Mouse (Mus musculus): Measurements from ENCODE around the gene Pou2af1.

GRCm38 (mm10) chr9:51215311-51215710, 1.8 kb downstream of the Pou2af1 start:
- TF ChIP-seq EP300 (IDR thresholded peaks at IDR 0.05; ENCODE audit: insufficient read depth, low read depth, low read length) (no peak), CTCF (IDR thresholded peaks at IDR 0.05; ENCODE audit: low read depth, low read length) (no peak), POLR2A (IDR thresholded peaks at IDR 0.05; ENCODE audit: insufficient read depth, low read length) (no peak)

Measured in ES-Bruce4 (cell line).